Mouse (Mus musculus) ES-E14 (cell line): ENCODE results near the gene Eif4e2. TPM values are rescaled to one million over a fixed set of nuclear protein-coding genes. Genes with fewer than 3 reads are reported as not detected.

ENCODE experiments used
- DNase-seq: peaks from one replicate; pipeline ENCODE4 v3.0.0-alpha.2; 2013; ENCODE audit warnings: low read depth, low spot score
- H3K27ac ChIP-seq: 2 replicates; pipeline ENCODE4 v1.5.1; 2012; ENCODE audit warnings: low read depth, mild to moderate bottlenecking, low read length, moderate library complexity, mixed read lengths; ENCODE audit not compliant: poor library complexity, insufficient read depth, severe bottlenecking
- H3K36me3 ChIP-seq: 2 replicates; pipeline ENCODE4 v1.6.1; 2012; ENCODE audit warnings: mild to moderate bottlenecking, low read length, moderate library complexity, mixed read lengths; ENCODE audit not compliant: control insufficient read depth, poor library complexity, insufficient read depth, severe bottlenecking
- H3K4me1 ChIP-seq, 2 experiments: fragments of 150-350 bp in 1 of 2; sonication (generic) in 1 of 2; 2 replicates each; pipeline ENCODE4 v1.6.1; 2012; ENCODE audit warnings: low read length in 2 of 2, mild to moderate bottlenecking in 1 of 2, mixed read lengths in 1 of 2; ENCODE audit not compliant: control insufficient read depth in 2 of 2, insufficient read depth in 2 of 2, poor library complexity in 1 of 2
- H3K4me3 ChIP-seq, 2 experiments: fragments of 150-350 bp in 1 of 2; sonication (generic) in 1 of 2; 2 replicates each; pipeline ENCODE4 v1.5.1; 2012; ENCODE audit warnings: low read length in 2 of 2, low read depth in 1 of 2, mild to moderate bottlenecking in 1 of 2, mixed read lengths in 1 of 2; ENCODE audit not compliant: insufficient read depth in 1 of 2, poor library complexity in 1 of 2, severe bottlenecking in 1 of 2
- H3K9ac ChIP-seq: 2 replicates; pipeline ENCODE4 v1.6.1; 2012; ENCODE audit warnings: low read depth, mild to moderate bottlenecking, low read length, mixed read lengths; ENCODE audit not compliant: poor library complexity, insufficient read depth, severe bottlenecking
- H3K9me3 ChIP-seq: fragments of 150-350 bp; sonication (generic); 2 replicates; pipeline ENCODE4 v1.6.1; 2012; ENCODE audit warnings: low read depth, mild to moderate bottlenecking, low read length; ENCODE audit not compliant: control insufficient read depth, insufficient read depth
- CHD2 ChIP-seq: IDR thresholded peaks from 2 replicates; pipeline ENCODE4 v1.6.1; 2014; ENCODE audit warnings: mild to moderate bottlenecking, low read depth, low read length, inconsistent platforms
- HCFC1 ChIP-seq: IDR thresholded peaks from 2 replicates; pipeline ENCODE4 v1.6.1; 2012; ENCODE audit warnings: low read length, inconsistent platforms, borderline replicate concordance; ENCODE audit not compliant: insufficient read depth
- MAFK ChIP-seq: IDR thresholded peaks from 2 replicates; pipeline ENCODE4 v1.6.1; 2014; ENCODE audit warnings: mild to moderate bottlenecking, low read depth, low read length, inconsistent platforms; ENCODE audit not compliant: insufficient read depth
- ZC3H11A ChIP-seq: IDR thresholded peaks from 2 replicates; pipeline ENCODE4 v1.6.1; 2012; ENCODE audit warnings: low read depth, mild to moderate bottlenecking, inconsistent platforms, low read length, borderline replicate concordance
- ZNF384 ChIP-seq: IDR thresholded peaks from 2 replicates; pipeline ENCODE4 v1.6.1; 2012; ENCODE audit warnings: low read depth, low read length, inconsistent platforms
- in situ Hi-C, 2 experiments: fragments of 600-800 bp; cut with MboI; formaldehyde crosslinking; loops; one replicate each; pipeline ENCODE4 v1.15.1; 2025; ENCODE audit warnings: low sequenced_read_pairs in 2 of 2, inconsistent platforms in 1 of 2; ENCODE audit not compliant: unreplicated experiment in 2 of 2
- total RNA-seq: library from RNA; depleted of rRNA; stranded (reverse); fragments of 300-350 nt; gene quantifications from 2 replicates; pipeline ENCODE4 v1.2.3, GENCODE M21; 2012

Eif4e2 gene
- total RNA-seq, 1 experiment, result 221 TPM

GRCm38 (mm10) chr1:87227160-87227550, 13.4 kb downstream of the Eif4e2 start:
- in situ Hi-C loops, result no loop called here

GRCm38 (mm10) chr1:87230606-87231005, 16.9 kb downstream of the Eif4e2 start:
- peaks cover 33 to 63% of the 10 kb centered on the region in 2 experiments for H3K4me1 ChIP-seq
- peak; percentile 29; the same call in 1 of the 2 replicates for TF ChIP-seq CHD2
- TF ChIP-seq MAFK, result no peak
- TF ChIP-seq ZC3H11A, result no peak
- TF ChIP-seq HCFC1, result no peak
- no peak for TF ChIP-seq ZNF384
- in situ Hi-C loops, result no loop called here
- no peak for DNase-seq
- peaks cover 45% of the 10 kb centered on the region for H3K36me3 ChIP-seq
- peak overlapping the region; percentile 84 for H3K27ac ChIP-seq
- H3K4me3 ChIP-seq, result no peak overlapping the region
- H3K9me3 ChIP-seq, result no peaks in the 10 kb centered on the region
- no peak overlapping the region for H3K9ac ChIP-seq

More at GRCm38 (mm10) chr1:87227160-87227550, 13.4 kb downstream of the Eif4e2 start:
- Histone ChIP-seq H3K27ac (peak overlapping the region; percentile 94), H3K9me3 (no peaks in the 10 kb centered on the region), H3K4me1 (peaks cover 43% of the 10 kb centered on the region in 2 experiments), H3K36me3 (peaks cover 51% of the 10 kb centered on the region), H3K4me3 (no peak overlapping the region), H3K9ac (peak overlapping the region; percentile 3; the same call in 1 of the 2 replicates)
- no peak for TF ChIP-seq ZC3H11A
- no peak for DNase-seq

GRCm38 (mm10) chr1:87232197-87232596, 18.5 kb downstream of the Eif4e2 start:
- H3K27ac ChIP-seq, result peak overlapping the region; percentile 61; the same call in 1 of the 2 replicates
- in situ Hi-C loops, result no loop called here
- no peaks in the 10 kb centered on the region for H3K9me3 ChIP-seq
- peak overlapping the region in 1 of 2 experiments; percentile 13; a peak in 1 of 4 replicates for H3K4me3 ChIP-seq
- H3K9ac ChIP-seq, result peak overlapping the region; percentile 61
- H3K36me3 ChIP-seq, result peaks cover 41% of the 10 kb centered on the region
- no peak for DNase-seq
- no peak for TF ChIP-seq ZNF384
- no peak for TF ChIP-seq HCFC1
- no peak for TF ChIP-seq CHD2
- TF ChIP-seq MAFK, result no peak
- TF ChIP-seq ZC3H11A, result no peak
- peaks cover 28 to 66% of the 10 kb centered on the region in 2 experiments for H3K4me1 ChIP-seq

GRCm38 (mm10) chr1:87239056-87239455, 25.3 kb downstream of the Eif4e2 start:
- no peak for TF ChIP-seq MAFK
- TF ChIP-seq ZC3H11A, result no peak
- TF ChIP-seq HCFC1, result no peak
- no peak for TF ChIP-seq CHD2
- no peak for TF ChIP-seq ZNF384
- peaks cover 20% of the 10 kb centered on the region for H3K36me3 ChIP-seq
- H3K4me3 ChIP-seq, result no peak overlapping the region

GRCm38 (mm10) chr1:87243021-87243420, 29.3 kb downstream of the Eif4e2 start:
- TF ChIP-seq ZNF384 (no peak), ZC3H11A (no peak), HCFC1 (no peak), MAFK (no peak), CHD2 (no peak)
- peaks cover 11% of the 10 kb centered on the region for H3K36me3 ChIP-seq

More at GRCm38 (mm10) chr1:87239056-87239455, 25.3 kb downstream of the Eif4e2 start:
- H3K9ac ChIP-seq, result 0 out of 2 replicates have a peak overlapping the region, but pooled peaks have one; percentile 14
- no peaks in the 10 kb centered on the region for H3K9me3 ChIP-seq
- peaks cover 3 to 20% of the 10 kb centered on the region in 2 experiments; a peak in 3 of 4 replicates for H3K4me1 ChIP-seq
- H3K27ac ChIP-seq, result no peak overlapping the region
- in situ Hi-C loops, result no loop called here
- no peak for DNase-seq

More at GRCm38 (mm10) chr1:87243021-87243420, 29.3 kb downstream of the Eif4e2 start:
- no peaks in the 10 kb centered on the region for H3K9me3 ChIP-seq
- H3K9ac ChIP-seq, result no peak overlapping the region
- H3K4me3 ChIP-seq, result no peak overlapping the region
- peaks cover 3 to 9% of the 10 kb centered on the region in 2 experiments; a peak in 3 of 4 replicates for H3K4me1 ChIP-seq
- no peak for DNase-seq
- in situ Hi-C loops, result no loop called here
- no peak overlapping the region for H3K27ac ChIP-seq
